Mouse (Mus musculus) liver, adult 2 months (tissue): ENCODE measurements around the gene Eif4e3. TPM values are rescaled to one million over a fixed set of nuclear protein-coding genes. Genes with fewer than 3 reads are reported as not detected.
A peak's percentile ranks its signal among the peaks of the same experiment; 100 is the strongest.

Source experiments
- DNase-seq: peaks from one replicate; pipeline ENCODE4 v3.0.0-alpha.2; 2011; ENCODE audit warnings: low read depth, low spot score; ENCODE audit errors: extremely low read depth
- H3K27ac ChIP-seq: fragments of 200-500 bp; replicated peaks from 2 replicates; pipeline ENCODE4 v1.5.1; 2012; ENCODE audit warnings: low read depth, mild to moderate bottlenecking, control low read depth, inconsistent platforms, low read length; ENCODE audit not compliant: insufficient read depth
- H3K27me3 ChIP-seq: fragments of 200-500 bp; 2 replicates; pipeline ENCODE4 v1.6.1; 2012; ENCODE audit warnings: mild to moderate bottlenecking, moderate library complexity, low read length, inconsistent platforms; ENCODE audit not compliant: control insufficient read depth, insufficient read depth
- H3K36me3 ChIP-seq: fragments of 200-500 bp; 2 replicates; pipeline ENCODE4 v1.6.1; 2012; ENCODE audit warnings: low read length, inconsistent platforms; ENCODE audit not compliant: control insufficient read depth, insufficient read depth
- H3K4me1 ChIP-seq: fragments of 200-500 bp; 2 replicates; pipeline ENCODE4 v1.6.1; 2011; ENCODE audit warnings: low read length; ENCODE audit not compliant: control insufficient read depth, insufficient read depth
- H3K4me3 ChIP-seq: fragments of 200-500 bp; 2 replicates; pipeline ENCODE4 v1.5.1; 2011; ENCODE audit warnings: low read depth, mild to moderate bottlenecking, control low read depth, low read length, moderate library complexity; ENCODE audit not compliant: insufficient read depth
- H3K79me2 ChIP-seq: fragments of 200-500 bp; 2 replicates; pipeline ENCODE4 v1.6.1; 2012; ENCODE audit warnings: inconsistent platforms, mild to moderate bottlenecking, low read length, moderate library complexity; ENCODE audit not compliant: control insufficient read depth, insufficient read depth
- H3K9ac ChIP-seq: fragments of 200-500 bp; 2 replicates; pipeline ENCODE4 v1.6.1; 2012; ENCODE audit warnings: low read depth, mild to moderate bottlenecking, control low read depth, inconsistent platforms, low read length
- CTCF ChIP-seq: fragments of 200-500 bp; IDR thresholded peaks from 2 replicates; pipeline ENCODE4 v1.5.1; 2011; ENCODE audit warnings: low read depth, low read length, control low read depth
- POLR2A ChIP-seq: fragments of 200-500 bp; IDR thresholded peaks from 2 replicates; pipeline ENCODE4 v1.6.1; 2011; ENCODE audit warnings: low read length, control low read depth; ENCODE audit not compliant: insufficient read depth; ENCODE audit errors: extremely low read depth
- WGBS: fragments of 180-500 bp; shearing (Covaris S2); methylation state at CpG from one replicate; pipeline ENCODE4 v1.1.7; 2018; 5-methylcytosine and 5-hydroxymethylcytosine counted together
- polyA plus RNA-seq: library from polyadenylated mRNA; depleted of rRNA; stranded (reverse); fragments of >200 nt; gene quantifications from 2 replicates; pipeline ENCODE4 v1.2.3, GENCODE M21; 2012
- total RNA-seq: library from RNA; depleted of rRNA; stranded (reverse); fragments of >200 nt; gene quantifications from 2 replicates; pipeline ENCODE4 v1.2.3, GENCODE M21; 2014

Eif4e3 gene
- total and polyA plus RNA-seq, 2 experiments: 1.3 to 4.1 TPM

- H3K27me3 ChIP-seq: no peaks in the 10 kb centered on the region
- H3K79me2 ChIP-seq: peaks cover 4% of the 10 kb centered on the region; the same call in 1 of the 2 replicates
- no peak overlapping the region for H3K9ac ChIP-seq
- 75% methylated on average over 3 of the region's 3 CpGs for WGBS
- no peaks in the 10 kb centered on the region; the same call in none of the 2 replicates for H3K4me1 ChIP-seq
- no peaks in the 10 kb centered on the region for H3K36me3 ChIP-seq
- no peak overlapping the region for H3K27ac ChIP-seq
- TF ChIP-seq POLR2A (no peak), CTCF (no peak)
- no peak overlapping the region for H3K4me3 ChIP-seq
- DNase-seq: no peak
Observed at GRCm38 (mm10) chr6:99660443-99660842, 6.1 kb downstream of the Eif4e3 start.

GRCm38 (mm10) chr6:99658586-99658985, 8.0 kb downstream of the Eif4e3 start:
- Histone ChIP-seq H3K4me1 (no peaks in the 10 kb centered on the region; the same call in 1 of the 2 replicates), H3K4me3 (no peak overlapping the region), H3K27me3 (no peaks in the 10 kb centered on the region), H3K79me2 (peaks cover 4% of the 10 kb centered on the region; the same call in 1 of the 2 replicates), H3K9ac (no peak overlapping the region), H3K27ac (no peak overlapping the region), H3K36me3 (no peaks in the 10 kb centered on the region)
- TF ChIP-seq CTCF (no peak), POLR2A (no peak)
- 86% methylated on average over 10 of the region's 10 CpGs for WGBS
- DNase-seq: no peak

- no peak for DNase-seq
- H3K36me3 ChIP-seq: no peaks in the 10 kb centered on the region
- no peaks in the 10 kb centered on the region for H3K27me3 ChIP-seq
- H3K79me2 ChIP-seq: peaks cover 4% of the 10 kb centered on the region; the same call in 1 of the 2 replicates
- no peak overlapping the region for H3K9ac ChIP-seq
- TF ChIP-seq CTCF (no peak), POLR2A (no peak)
- 49% methylated on average over 2 of the region's 2 CpGs for WGBS
- H3K4me3 ChIP-seq: no peak overlapping the region
- H3K4me1 ChIP-seq: no peaks in the 10 kb centered on the region; the same call in 1 of the 2 replicates
- H3K27ac ChIP-seq: no peak overlapping the region
Observed at GRCm38 (mm10) chr6:99656088-99656487, 10.5 kb downstream of the Eif4e3 start.

GRCm38 (mm10) chr6:99655488-99655887, 11.1 kb downstream of the Eif4e3 start:
- H3K36me3 ChIP-seq: no peaks in the 10 kb centered on the region
- 61% methylated on average over 7 of the region's 7 CpGs for WGBS
- no peak overlapping the region for H3K27ac ChIP-seq
- H3K9ac ChIP-seq: no peak overlapping the region
- H3K79me2 ChIP-seq: peaks cover 4% of the 10 kb centered on the region; the same call in 1 of the 2 replicates
- no peaks in the 10 kb centered on the region; the same call in 1 of the 2 replicates for H3K4me1 ChIP-seq
- TF ChIP-seq POLR2A (no peak), CTCF (no peak)
- H3K4me3 ChIP-seq: peak overlapping the region; percentile 14; the same call in 1 of the 2 replicates
- no peaks in the 10 kb centered on the region for H3K27me3 ChIP-seq
- DNase-seq: no peak

GRCm38 (mm10) chr6:99654343-99654742, 12.2 kb downstream of the Eif4e3 start:
- no peaks in the 10 kb centered on the region; the same call in 1 of the 2 replicates for H3K4me1 ChIP-seq
- H3K27ac ChIP-seq: no peak overlapping the region
- no peaks in the 10 kb centered on the region for H3K27me3 ChIP-seq
- 85% methylated on average over 5 of the region's 5 CpGs for WGBS
- H3K79me2 ChIP-seq: peaks cover 4% of the 10 kb centered on the region; the same call in 1 of the 2 replicates
- H3K36me3 ChIP-seq: no peaks in the 10 kb centered on the region
- no peak for DNase-seq
- H3K4me3 ChIP-seq: no peak overlapping the region
- no peak for TF ChIP-seq CTCF
- TF ChIP-seq POLR2A: no peak
- H3K9ac ChIP-seq: no peak overlapping the region

- H3K27ac ChIP-seq: no peak overlapping the region
- no peak overlapping the region for H3K9ac ChIP-seq
- no peaks in the 10 kb centered on the region for H3K27me3 ChIP-seq
- no peaks in the 10 kb centered on the region for H3K36me3 ChIP-seq
- no peak overlapping the region for H3K4me3 ChIP-seq
- TF ChIP-seq CTCF: no peak
- no peak for TF ChIP-seq POLR2A
- 86% methylated on average over 2 of the region's 2 CpGs for WGBS
- H3K79me2 ChIP-seq: no peaks in the 10 kb centered on the region
- no peak for DNase-seq
- H3K4me1 ChIP-seq: no peaks in the 10 kb centered on the region; the same call in 1 of the 2 replicates
Observed at GRCm38 (mm10) chr6:99652341-99652740, 14.2 kb downstream of the Eif4e3 start.
